Mouse (Mus musculus) stomach, postnatal 0 days (tissue): Measurements from ENCODE around the gene Panx2. TPM values are rescaled to one million over a fixed set of nuclear protein-coding genes. Genes with fewer than 3 reads are reported as not detected.

Source experiments
- ATAC-seq: fragments of 200-750 bp; cut with Nextera tagmentation; 2 replicates; pipeline ENCODE4 v1.8.0; 2017; ENCODE audit not compliant: low FRiP score, low TSS enrichment
- DNase-seq: peaks from one replicate; pipeline ENCODE4 v3.0.0-alpha.2; 2016; ENCODE audit warnings: low spot score
- H3K27ac ChIP-seq: fragments of 300-500 bp; sonication (generic); replicated peaks from 2 replicates; pipeline ENCODE4 v1.5.1; 2014; ENCODE audit warnings: mild to moderate bottlenecking, control low read depth
- H3K27me3 ChIP-seq: fragments of 300-500 bp; sonication (generic); 2 replicates; pipeline ENCODE4 v1.6.1; 2014; ENCODE audit warnings: low read length; ENCODE audit not compliant: control insufficient read depth, insufficient read depth
- H3K36me3 ChIP-seq: fragments of 300-500 bp; sonication (generic); 2 replicates; pipeline ENCODE4 v1.6.1; 2014; ENCODE audit warnings: low read length, mixed read lengths; ENCODE audit not compliant: control insufficient read depth, insufficient read depth
- H3K4me1 ChIP-seq: fragments of 300-500 bp; sonication (generic); replicated peaks from 2 replicates; pipeline ENCODE4 v1.6.1; 2014; ENCODE audit warnings: antibody characterized with exemption; ENCODE audit not compliant: control insufficient read depth, insufficient read depth
- H3K4me2 ChIP-seq: fragments of 300-500 bp; sonication (generic); replicated peaks from 2 replicates; pipeline ENCODE4 v1.6.1; 2014; ENCODE audit warnings: low read depth, mild to moderate bottlenecking, control low read depth, moderate library complexity
- H3K4me3 ChIP-seq: fragments of 300-500 bp; sonication (generic); 2 replicates; pipeline ENCODE4 v1.5.1; 2014; ENCODE audit warnings: low read depth, low read length, control low read depth
- H3K9ac ChIP-seq: fragments of 300-500 bp; sonication (generic); 2 replicates; pipeline ENCODE4 v1.6.1; 2014; ENCODE audit warnings: mild to moderate bottlenecking, low read length, control low read depth, mixed read lengths
- H3K9me3 ChIP-seq: fragments of 300-500 bp; sonication (generic); 2 replicates; pipeline ENCODE4 v1.6.1; 2016; ENCODE audit warnings: low read length; ENCODE audit not compliant: control insufficient read depth
- CTCF ChIP-seq: IDR thresholded peaks from 2 replicates; pipeline ENCODE4 v1.5.1; 2016; ENCODE audit warnings: antibody characterized with exemption, low read depth, mild to moderate bottlenecking, moderate library complexity
- EP300 ChIP-seq: optimal IDR thresholded peaks from 2 replicates; pipeline ENCODE3; 2016; ENCODE audit warnings: antibody characterized with exemption
- WGBS: fragments of 180-500 bp; shearing (Covaris S2); extraction: QIAGEN DNeasy Blood & Tissue Kit; methylation state at CpG from one replicate; pipeline ENCODE4 v1.1.7; 2014; 5-methylcytosine and 5-hydroxymethylcytosine counted together
- polyA plus RNA-seq: library from polyadenylated mRNA; unstranded; fragments of >200 nt; fragmentation: Nextera tagmentation; extraction: Ambion mirVana; gene quantifications from 2 replicates; pipeline ENCODE4 v1.2.1, GENCODE M21; 2015

The Panx2 gene
- polyA plus RNA-seq, 1 experiment from 2014 or later: 0.79 TPM

GRCm38 (mm10) chr15:89118007-89118406, 58.5 kb downstream of the Panx2 start:
- TF ChIP-seq CTCF (peak; percentile 62), EP300 (no peak)
- ATAC-seq (no peak), DNase-seq (no peak)
- 0 out of 2 replicates have a peak, but pooled peaks cover 2% of the 10 kb centered on the region for H3K4me1 ChIP-seq
- no peak overlapping the region for H3K4me3 ChIP-seq
- H3K4me2 ChIP-seq: no peak overlapping the region
- H3K36me3 ChIP-seq: peaks cover 5% of the 10 kb centered on the region; the same call in 1 of the 2 replicates
- H3K9me3 ChIP-seq: no peaks in the 10 kb centered on the region
- no peak overlapping the region for H3K9ac ChIP-seq
- no peak overlapping the region for H3K27ac ChIP-seq
- no peaks in the 10 kb centered on the region for H3K27me3 ChIP-seq

GRCm38 (mm10) chr15:89122649-89123366, 63.3 kb downstream of the Panx2 start, which contains the start of gene Tubgcp6:
Gene Tubgcp6 (minus strand): TSS chr15:89123112.
- no peaks in the 10 kb centered on the region; the same call in 1 of the 2 replicates for H3K36me3 ChIP-seq
- H3K9me3 ChIP-seq: no peaks in the 10 kb centered on the region
- H3K9ac ChIP-seq: peak within 1 kb of the TSS; percentile 84
- no peaks in the 10 kb centered on the region for H3K27me3 ChIP-seq
- 0% methylated on average over 47 of the region's 47 CpGs for WGBS
- peak within 1 kb of the TSS; percentile 71 for H3K27ac ChIP-seq
- ATAC-seq (peak; percentile 87), DNase-seq (peak; percentile 96)
- H3K4me3 ChIP-seq: peak within 1 kb of the TSS; percentile 90
- no peak for TF ChIP-seq EP300
- no peak for TF ChIP-seq CTCF
- H3K4me1 ChIP-seq: peaks cover 8% of the 10 kb centered on the region; the same call in 1 of the 2 replicates
- peak within 1 kb of the TSS; percentile 94 for H3K4me2 ChIP-seq

Other genes with a start within 250 kb of the Panx2 start
- gene Alg12, start 240.4 kb upstream of the Panx2 start, polyA plus RNA-seq: 8.2 and 9.3 TPM in 2 replicates
- 89.3 and 93.2 TPM in 2 replicates for gene Creld2, start 240.1 kb upstream of the Panx2 start, polyA plus RNA-seq
- 63.6 and 69.4 TPM in 2 replicates for gene Pim3, start 197.5 kb upstream of the Panx2 start, polyA plus RNA-seq
- not detected in 2 replicates for gene Ttll8, start 105.3 kb upstream of the Panx2 start, polyA plus RNA-seq
- gene Mlc1, start 80.7 kb upstream of the Panx2 start, polyA plus RNA-seq: not detected in 2 replicates
- gene Mov10l1, start 76.8 kb upstream of the Panx2 start, polyA plus RNA-seq: not detected in 2 replicates
- 55.9 and 57.8 TPM in 2 replicates for gene Trabd, start 15.4 kb downstream of the Panx2 start, polyA plus RNA-seq
- gene Selenoo, start 29.4 kb downstream of the Panx2 start, polyA plus RNA-seq: 14.3 and 16.3 TPM in 2 replicates
- gene Tubgcp6, start 63.4 kb downstream of the Panx2 start, polyA plus RNA-seq: 4.0 and 5.2 TPM in 2 replicates
- gene Hdac10, start 69.0 kb downstream of the Panx2 start, polyA plus RNA-seq: 10.7 and 12.4 TPM in 2 replicates
- 3.1 and 3.2 TPM in 2 replicates for gene Mapk12, start 81.0 kb downstream of the Panx2 start, polyA plus RNA-seq
- gene Mapk11, start 89.9 kb downstream of the Panx2 start, polyA plus RNA-seq: 1.8 and 2.1 TPM in 2 replicates
- 75.2 and 85.9 TPM in 2 replicates for gene Plxnb2, start 121.1 kb downstream of the Panx2 start, polyA plus RNA-seq
- gene Dennd6b, start 136.8 kb downstream of the Panx2 start, polyA plus RNA-seq: 4.1 and 5.3 TPM in 2 replicates
- gene Ppp6r2, start 151.8 kb downstream of the Panx2 start, polyA plus RNA-seq: 16.2 and 17.2 TPM in 2 replicates